9 mouse cellular contexts compared by ENCODE assay signal in genomic region chr15:25428551-25428950, GRCm38 (mm10). TPM values are rescaled to one million over a fixed set of nuclear protein-coding genes. Genes with fewer than 3 reads are reported as not detected.
DNase-seq lines count a peak whose midpoint lies in the region; ATAC-seq and TF ChIP-seq lines count a peak whose summit lies in the region.
"Had no signal": no experiment of that assay in that cellular context is flagged by ENCODE, and none has a peak within 500 bp of the region (broad histone marks: within the 10 kb centered on the region; RNA-seq: fewer than 3 reads in every experiment).

No protein-coding gene starts in this region.

- no peaks in the 10 kb centered on the region for H3K4me1 ChIP-seq in forebrain, embryonic 16.5 days (replicated peaks; ENCODE audit: control insufficient read depth, insufficient read depth, low read length)
- H3K4me1 ChIP-seq in forebrain, embryonic 15.5 days: no peaks in the 10 kb centered on the region
- no peaks in the 10 kb centered on the region for H3K4me1 ChIP-seq in midbrain, embryonic 11.5 days (ENCODE audit: control insufficient read depth, insufficient read depth, low read length)
- H3K4me1 ChIP-seq in midbrain, embryonic 16.5 days (ENCODE audit: control insufficient read depth, insufficient read depth, low read length): no peaks in the 10 kb centered on the region
- no peaks in the 10 kb centered on the region; the same call in 1 of the 2 replicates for H3K4me1 ChIP-seq in cortical plate, adult 2 months (ENCODE audit: control insufficient read depth, insufficient read depth, low read length)
- H3K4me1 ChIP-seq: hindbrain, embryonic 15.5 days had no signal

- TF ChIP-seq CTCF in cortical plate, adult 2 months (IDR thresholded peaks at IDR 0.05; ENCODE audit: extremely low read depth, insufficient read depth, low read length): peak; percentile 22; the same call in 1 of the 2 replicates

- no peaks in the 10 kb centered on the region for H3K9me3 ChIP-seq in forebrain, embryonic 16.5 days (ENCODE audit: control insufficient read depth, low read length)
- no peaks in the 10 kb centered on the region for H3K9me3 ChIP-seq in forebrain, embryonic 15.5 days
- no peaks in the 10 kb centered on the region for H3K9me3 ChIP-seq in midbrain, embryonic 11.5 days (ENCODE audit: control insufficient read depth, low read length)
- no peaks in the 10 kb centered on the region for H3K9me3 ChIP-seq in midbrain, embryonic 16.5 days (replicated peaks; ENCODE audit: control insufficient read depth, low read length, poor library complexity, severe bottlenecking)
- H3K9me3 ChIP-seq: hindbrain, embryonic 15.5 days had no signal

- H3ac ChIP-seq in myocyte (ENCODE audit: control insufficient read depth, insufficient read length): no peak overlapping the region

- no peaks in the 10 kb centered on the region for H3K36me3 ChIP-seq in forebrain, embryonic 16.5 days (ENCODE audit: control insufficient read depth, insufficient read depth)
- no peaks in the 10 kb centered on the region for H3K36me3 ChIP-seq in forebrain, embryonic 15.5 days
- no peaks in the 10 kb centered on the region for H3K36me3 ChIP-seq in midbrain, embryonic 11.5 days (ENCODE audit: control insufficient read depth, insufficient read depth, low read length)
- H3K36me3 ChIP-seq in midbrain, embryonic 16.5 days (ENCODE audit: control insufficient read depth, insufficient read depth, low read length): 0 out of 2 replicates have a peak, but pooled peaks cover 2% of the 10 kb centered on the region
- no peaks in the 10 kb centered on the region for H3K36me3 ChIP-seq in myocyte (ENCODE audit: control insufficient read depth, insufficient read depth)
- H3K36me3 ChIP-seq: hindbrain, embryonic 15.5 days had no signal

- ATAC-seq in forebrain, embryonic 16.5 days: peak; percentile 47; the same call in 1 of the 2 replicates
- ATAC-seq in forebrain, embryonic 15.5 days (replicated peaks): no peak
- 0 out of 2 replicates have a peak, but pooled peaks have one; percentile 9 for ATAC-seq in midbrain, embryonic 11.5 days (ENCODE audit: low FRiP score)
- ATAC-seq in midbrain, embryonic 16.5 days: no peak; the same call in 1 of the 2 replicates

- H3K27me3 ChIP-seq in forebrain, embryonic 16.5 days (replicated peaks; ENCODE audit: control insufficient read depth, insufficient read depth, low read length): no peaks in the 10 kb centered on the region
- no peaks in the 10 kb centered on the region for H3K27me3 ChIP-seq in forebrain, embryonic 15.5 days
- H3K27me3 ChIP-seq in midbrain, embryonic 11.5 days (ENCODE audit: control insufficient read depth, insufficient read depth, low read length): no peaks in the 10 kb centered on the region
- H3K27me3 ChIP-seq in midbrain, embryonic 16.5 days (ENCODE audit: control insufficient read depth, insufficient read depth, low read depth, low read length): no peaks in the 10 kb centered on the region
- no peaks in the 10 kb centered on the region for H3K27me3 ChIP-seq in myocyte (ENCODE audit: control insufficient read depth, insufficient read depth, insufficient read length)
- H3K27me3 ChIP-seq: hindbrain, embryonic 15.5 days had no signal

- no peak overlapping the region for H3K4me2 ChIP-seq in forebrain, embryonic 16.5 days (ENCODE audit: low read length)
- H3K4me2 ChIP-seq in forebrain, embryonic 15.5 days (replicated peaks): no peak overlapping the region
- no peak overlapping the region for H3K4me2 ChIP-seq in midbrain, embryonic 11.5 days
- no peak overlapping the region for H3K4me2 ChIP-seq in midbrain, embryonic 16.5 days (ENCODE audit: low read length)
- peak overlapping the region; percentile 66 for H3K4me2 ChIP-seq in myocyte (ENCODE audit: low read depth)
- H3K4me2 ChIP-seq: hindbrain, embryonic 15.5 days had no signal

- H3K4me3 ChIP-seq in forebrain, embryonic 16.5 days (replicated peaks; ENCODE audit: low read length): no peak overlapping the region
- H3K4me3 ChIP-seq in forebrain, embryonic 15.5 days: no peak overlapping the region
- no peak overlapping the region for H3K4me3 ChIP-seq in midbrain, embryonic 11.5 days (ENCODE audit: low read depth, low read length)
- no peak overlapping the region for H3K4me3 ChIP-seq in midbrain, embryonic 16.5 days (ENCODE audit: low read depth, low read length)
- H3K4me3 ChIP-seq in cortical plate, adult 2 months (ENCODE audit: insufficient read depth, low read length): no peak overlapping the region
- no peak overlapping the region for H3K4me3 ChIP-seq in myocyte
- H3K4me3 ChIP-seq: hindbrain, embryonic 15.5 days had no signal

- intact Hi-C loops in gastrocnemius, postnatal 14 days (cut with DNase I; ENCODE audit: low total_unique reads): no loop called here

- DNase-seq in midbrain, embryonic 11.5 days (ENCODE audit: low spot score, missing footprints): peak; percentile 87
- DNase-seq in layer of hippocampus, postnatal 25 days (ENCODE audit: extremely low spot score in 1 of 2, low spot score in 1 of 2): no peak
- DNase-seq in gastrocnemius, postnatal 14 days: no peak

- WGBS in forebrain, embryonic 16.5 days: 40% methylated on average over 7 of the region's 7 CpGs
- WGBS in forebrain, embryonic 15.5 days: 47% methylated on average over 7 of the region's 7 CpGs
- WGBS in midbrain, embryonic 11.5 days: 53% methylated on average over 7 of the region's 7 CpGs
- WGBS in midbrain, embryonic 16.5 days: 47% methylated on average over 7 of the region's 7 CpGs

- no peak overlapping the region for H3K27ac ChIP-seq in forebrain, embryonic 16.5 days (ENCODE audit: low read length)
- H3K27ac ChIP-seq in forebrain, embryonic 15.5 days (replicated peaks): no peak overlapping the region
- H3K27ac ChIP-seq in midbrain, embryonic 11.5 days (ENCODE audit: low read depth, low read length): no peak overlapping the region
- no peak overlapping the region for H3K27ac ChIP-seq in midbrain, embryonic 16.5 days (ENCODE audit: low read length)
- no peak overlapping the region for H3K27ac ChIP-seq in cortical plate, adult 2 months (ENCODE audit: insufficient read depth, low read length)
- H3K27ac ChIP-seq: hindbrain, embryonic 15.5 days had no signal

- H3K79me2 ChIP-seq in myocyte (ENCODE audit: control insufficient read depth, insufficient read depth): no peaks in the 10 kb centered on the region

- TF ChIP-seq POLR2A in cortical plate, adult 2 months (IDR thresholded peaks at IDR 0.05; ENCODE audit: extremely low read depth, insufficient read depth, low read length): no peak
- TF ChIP-seq POLR2A in myocyte (IDR thresholded peaks at IDR 0.05; ENCODE audit: insufficient read length, low read depth): no peak

- H3K9ac ChIP-seq in forebrain, embryonic 16.5 days (replicated peaks; ENCODE audit: low read depth, low read length): no peak overlapping the region
- H3K9ac ChIP-seq in forebrain, embryonic 15.5 days (replicated peaks): no peak overlapping the region
- no peak overlapping the region for H3K9ac ChIP-seq in midbrain, embryonic 11.5 days (ENCODE audit: low read length)
- H3K9ac ChIP-seq in midbrain, embryonic 16.5 days (ENCODE audit: low read depth, low read length): no peak overlapping the region
- H3K9ac ChIP-seq: hindbrain, embryonic 15.5 days had no signal

TF ChIP-seq in myocyte, 11 proteins besides CTCF, POLR2A, EP300 and RAD21:
- TF ChIP-seq REST (IDR thresholded peaks at IDR 0.05; ENCODE audit: insufficient read depth, insufficient read length) (no peak), TCF12 (IDR thresholded peaks at IDR 0.05; ENCODE audit: insufficient read depth, poor library complexity, severe bottlenecking) (no peak), MYOD1 (IDR thresholded peaks at IDR 0.05; ENCODE audit: control insufficient read depth in 1 of 3, insufficient read length in 2 of 3, low read depth in 2 of 3) (no peak), MYOG (IDR thresholded peaks at IDR 0.05; ENCODE audit: control insufficient read depth in 1 of 3, insufficient read depth in 1 of 3, insufficient read length in 2 of 3, low read depth in 2 of 3) (no peak), POLR2AphosphoS2 (IDR thresholded peaks at IDR 0.05; ENCODE audit: insufficient read length, low read depth) (no peak)
TF ChIP-seq in myocyte: peak in this region for 0.

RNA-seq across cellular contexts. Expression of gene Basp1, which starts 15.0 kb away (rescaled TPM):
- polyA plus RNA-seq in forebrain, embryonic 16.5 days (2015; fragmentation: Nextera tagmentation; extraction: Ambion mirVana): 198 and 206 TPM in 2 replicates
- polyA plus RNA-seq in forebrain, embryonic 15.5 days (2015; fragmentation: Nextera tagmentation; extraction: Ambion mirVana): 309 and 350 TPM in 2 replicates
- 186 and 217 TPM in 2 replicates for polyA plus RNA-seq in midbrain, embryonic 11.5 days (2014; fragmentation: Nextera tagmentation; extraction: Ambion mirVana)
- 213 and 240 TPM in 2 replicates for polyA plus RNA-seq in midbrain, embryonic 16.5 days (2015; fragmentation: Nextera tagmentation; extraction: Ambion mirVana)
- 424 and 485 TPM in 2 replicates for polyA plus RNA-seq in cortical plate, adult 2 months (2012; rRNA removed)
- polyA plus RNA-seq in myocyte (2012; fragmentation: generic; extraction: Trizol): 103 TPM
- 100 to 1,000 TPM; 666 to 703 TPM for total RNA-seq in layer of hippocampus, postnatal 25 days (2021)
- total RNA-seq in gastrocnemius, postnatal 14 days (2021): 1 to 10 TPM; 6.9 to 9.5 TPM

Comparison
In these comparisons a context has a peak if more than half of its experiments do, and no peak if none do; other contexts are left out.
1. ATAC-seq: peak in forebrain, embryonic 16.5 days (single experiment) and midbrain, embryonic 11.5 days (single experiment); none in forebrain, embryonic 15.5 days (single experiment) and midbrain, embryonic 16.5 days (single experiment).